Mouse (Mus musculus): ENCODE data around the gene Vcp. TPM values are rescaled to one million over a fixed set of nuclear protein-coding genes. Genes with fewer than 3 reads are reported as not detected.
"Not testable (repeated sequence)": the region's sequence is repeated elsewhere in the genome, so short reads cannot be mapped to it uniquely, and the experiment has no call there.

The Vcp gene
- polyA plus RNA-seq (2016; fragmentation: Nextera tagmentation; extraction: Ambion mirVana): 664 and 683 TPM in 2 replicates

- peak within 1 kb of the TSS; percentile 94 for H3K4me3 ChIP-seq
- peak; percentile 99 for DNase-seq (ENCODE audit: low spot score)
- peaks cover 18% of the 10 kb centered on the region for H3K4me1 ChIP-seq
- H3K27me3 ChIP-seq (replicated peaks; ENCODE audit: low read depth, poor library complexity, severe bottlenecking); H3K9me3 ChIP-seq: not testable (repeated sequence)
- 2% methylated on average over 56 of the region's 56 CpGs for WGBS
- peak within 1 kb of the TSS; percentile 98 for H3K27ac ChIP-seq (replicated peaks)
- H3K36me3 ChIP-seq (replicated peaks): peaks cover 52% of the 10 kb centered on the region
These were observed at the start of gene Vcp for GRCm38 (mm10) chr4:43000141-43000986. TSS of gene Vcp (minus strand) at chr4:43000507.

GRCm38 (mm10) chr4:43047231-43047630 is 46.9 kb upstream of the Vcp start:
- H3K27ac ChIP-seq (replicated peaks): peak overlapping the region; percentile 61; the same call in 1 of the 2 replicates
- peaks cover 39% of the 10 kb centered on the region for H3K4me1 ChIP-seq
- peak; percentile 71 for DNase-seq (ENCODE audit: low spot score)
- peak overlapping the region; percentile 31; the same call in 1 of the 2 replicates for H3K4me3 ChIP-seq
- no peaks in the 10 kb centered on the region for H3K27me3 ChIP-seq (replicated peaks; ENCODE audit: low read depth, poor library complexity, severe bottlenecking)
- WGBS: 10% methylated on average over 5 of the region's 5 CpGs
- H3K9me3 ChIP-seq: no peaks in the 10 kb centered on the region
- H3K36me3 ChIP-seq (replicated peaks): no peaks in the 10 kb centered on the region

GRCm38 (mm10) chr4:43046607-43047006 is 46.3 kb upstream of the Vcp start:
- H3K9me3 ChIP-seq: no peaks in the 10 kb centered on the region
- H3K4me3 ChIP-seq: peak overlapping the region; percentile 68
- H3K4me1 ChIP-seq: peaks cover 39% of the 10 kb centered on the region
- DNase-seq (ENCODE audit: low spot score): no peak
- no peaks in the 10 kb centered on the region for H3K27me3 ChIP-seq (replicated peaks; ENCODE audit: low read depth, poor library complexity, severe bottlenecking)
- no peak overlapping the region for H3K27ac ChIP-seq (replicated peaks)
- no peaks in the 10 kb centered on the region for H3K36me3 ChIP-seq (replicated peaks)
- 61% methylated on average over 5 of the region's 5 CpGs for WGBS

GRCm38 (mm10) chr4:43045659-43046302 is 45.5 kb upstream of the Vcp start, which contains the start of gene Fam214b:
TSS of gene Fam214b (minus strand) at chr4:43046220.
- H3K27ac ChIP-seq (replicated peaks): peak within 1 kb of the TSS; percentile 86
- H3K36me3 ChIP-seq (replicated peaks): no peaks in the 10 kb centered on the region
- under 1% methylated on average over 33 of the region's 33 CpGs for WGBS
- H3K27me3 ChIP-seq (replicated peaks; ENCODE audit: low read depth, poor library complexity, severe bottlenecking): no peaks in the 10 kb centered on the region
- H3K4me1 ChIP-seq: peaks cover 42% of the 10 kb centered on the region
- peak within 1 kb of the TSS; percentile 68 for H3K4me3 ChIP-seq
- peak; percentile 99 for DNase-seq (ENCODE audit: low spot score)
- H3K9me3 ChIP-seq: no peaks in the 10 kb centered on the region

GRCm38 (mm10) chr4:43045285-43045658 is 45.0 kb upstream of the Vcp start:
- no peak for DNase-seq (ENCODE audit: low spot score)
- WGBS: 7% methylated on average over 13 of the region's 13 CpGs
- Histone ChIP-seq H3K4me3 (peak overlapping the region; percentile 68), H3K9me3 (no peaks in the 10 kb centered on the region), H3K36me3 (replicated peaks) (no peaks in the 10 kb centered on the region), H3K27ac (replicated peaks) (peak overlapping the region; percentile 86), H3K4me1 (peaks cover 47% of the 10 kb centered on the region), H3K27me3 (replicated peaks; ENCODE audit: low read depth, poor library complexity, severe bottlenecking) (no peaks in the 10 kb centered on the region)

GRCm38 (mm10) chr4:43044673-43045072 is 44.4 kb upstream of the Vcp start:
- WGBS: 28% methylated on average over 4 of the region's 4 CpGs
- Histone ChIP-seq H3K36me3 (replicated peaks) (no peaks in the 10 kb centered on the region), H3K4me1 (peaks cover 51% of the 10 kb centered on the region), H3K9me3 (no peaks in the 10 kb centered on the region), H3K27ac (replicated peaks) (peak overlapping the region; percentile 86), H3K27me3 (replicated peaks; ENCODE audit: low read depth, poor library complexity, severe bottlenecking) (no peaks in the 10 kb centered on the region), H3K4me3 (peak overlapping the region; percentile 68)
- DNase-seq (ENCODE audit: low spot score): no peak

GRCm38 (mm10) chr4:43043644-43044357 is 43.5 kb upstream of the Vcp start:
- peaks cover 60% of the 10 kb centered on the region for H3K4me1 ChIP-seq
- peak overlapping the region; percentile 68 for H3K4me3 ChIP-seq
- 16% methylated on average over 7 of the region's 7 CpGs for WGBS
- peak overlapping the region; percentile 86 for H3K27ac ChIP-seq (replicated peaks)
- no peaks in the 10 kb centered on the region for H3K9me3 ChIP-seq
- DNase-seq (ENCODE audit: low spot score): peak; percentile 83
- no peaks in the 10 kb centered on the region for H3K36me3 ChIP-seq (replicated peaks)
- H3K27me3 ChIP-seq (replicated peaks; ENCODE audit: low read depth, poor library complexity, severe bottlenecking): no peaks in the 10 kb centered on the region

- H3K4me1 ChIP-seq: peaks cover 52% of the 10 kb centered on the region
- H3K27me3 ChIP-seq (replicated peaks; ENCODE audit: low read depth, poor library complexity, severe bottlenecking): no peaks in the 10 kb centered on the region
- peaks cover 10% of the 10 kb centered on the region for H3K36me3 ChIP-seq (replicated peaks)
- 76% methylated on average over 9 of the region's 9 CpGs for WGBS
- no peak for DNase-seq (ENCODE audit: low spot score)
- peak overlapping the region; percentile 54 for H3K27ac ChIP-seq (replicated peaks)
- H3K4me3 ChIP-seq: peak overlapping the region; percentile 75
- no peaks in the 10 kb centered on the region for H3K9me3 ChIP-seq
These were observed 40.7 kb upstream of the Vcp start for GRCm38 (mm10) chr4:43040881-43041547.

GRCm38 (mm10) chr4:43040114-43040572 is 39.8 kb upstream of the Vcp start:
- H3K4me3 ChIP-seq: peak overlapping the region; percentile 75
- peak overlapping the region; percentile 87 for H3K27ac ChIP-seq (replicated peaks)
- peaks cover 47% of the 10 kb centered on the region for H3K4me1 ChIP-seq
- DNase-seq (ENCODE audit: low spot score): peak; percentile 97
- H3K9me3 ChIP-seq: no peaks in the 10 kb centered on the region
- WGBS: under 1% methylated on average over 25 of the region's 25 CpGs
- no peaks in the 10 kb centered on the region for H3K27me3 ChIP-seq (replicated peaks; ENCODE audit: low read depth, poor library complexity, severe bottlenecking)
- peaks cover 19% of the 10 kb centered on the region for H3K36me3 ChIP-seq (replicated peaks)

GRCm38 (mm10) chr4:43039609-43040008 is 39.3 kb upstream of the Vcp start:
- DNase-seq (ENCODE audit: low spot score): no peak
- Histone ChIP-seq H3K36me3 (replicated peaks) (peaks cover 24% of the 10 kb centered on the region), H3K9me3 (no peaks in the 10 kb centered on the region), H3K4me1 (peaks cover 42% of the 10 kb centered on the region), H3K27me3 (replicated peaks; ENCODE audit: low read depth, poor library complexity, severe bottlenecking) (no peaks in the 10 kb centered on the region), H3K27ac (replicated peaks) (peak overlapping the region; percentile 87), H3K4me3 (peak overlapping the region; percentile 75)
- 2% methylated on average over 11 of the region's 11 CpGs for WGBS

- DNase-seq (ENCODE audit: low spot score): no peak
- H3K36me3 ChIP-seq (replicated peaks): peaks cover 32% of the 10 kb centered on the region
- H3K4me1 ChIP-seq: peaks cover 34% of the 10 kb centered on the region
- 60% methylated on average over 15 of the region's 15 CpGs for WGBS
- no peaks in the 10 kb centered on the region for H3K9me3 ChIP-seq
- peak overlapping the region; percentile 87; the same call in 1 of the 2 replicates for H3K27ac ChIP-seq (replicated peaks)
- no peaks in the 10 kb centered on the region for H3K27me3 ChIP-seq (replicated peaks; ENCODE audit: low read depth, poor library complexity, severe bottlenecking)
- H3K4me3 ChIP-seq: peak overlapping the region; percentile 75
These were observed 38.5 kb upstream of the Vcp start for GRCm38 (mm10) chr4:43038567-43039495.
